Mouse (Mus musculus): ENCODE measurements around the gene Dscam. TPM values are rescaled to one million over a fixed set of nuclear protein-coding genes. Genes with fewer than 3 reads are reported as not detected.

The Dscam gene
- polyA plus RNA-seq, 1 experiment from 2014 or later, result 0.05 TPM

GRCm38 (mm10) chr16:96779021-96779420 is 391.5 kb downstream of the Dscam start:
- DNase-seq (ENCODE audit: low spot score), result no peak

DNA sequence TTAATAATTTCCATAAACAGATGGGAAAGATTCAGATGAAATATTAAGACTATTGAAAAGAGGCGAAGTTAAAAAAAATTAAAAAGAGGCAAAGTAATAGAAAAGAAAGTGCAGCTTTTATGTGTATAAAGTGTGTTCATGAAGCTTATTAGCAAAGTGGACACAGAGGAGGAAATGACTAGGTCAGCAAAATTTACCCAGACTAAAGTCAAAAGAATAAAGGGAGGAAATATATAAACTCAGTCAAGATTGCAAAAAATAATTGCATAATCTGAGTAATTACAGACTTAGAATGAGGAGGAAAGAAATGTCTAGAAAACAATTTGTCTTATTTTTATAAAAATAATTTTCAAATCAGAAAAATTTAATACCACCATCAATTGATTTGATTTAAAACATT is 396.3 kb downstream of the Dscam start:
- no peak for DNase-seq (ENCODE audit: low spot score)

DNA sequence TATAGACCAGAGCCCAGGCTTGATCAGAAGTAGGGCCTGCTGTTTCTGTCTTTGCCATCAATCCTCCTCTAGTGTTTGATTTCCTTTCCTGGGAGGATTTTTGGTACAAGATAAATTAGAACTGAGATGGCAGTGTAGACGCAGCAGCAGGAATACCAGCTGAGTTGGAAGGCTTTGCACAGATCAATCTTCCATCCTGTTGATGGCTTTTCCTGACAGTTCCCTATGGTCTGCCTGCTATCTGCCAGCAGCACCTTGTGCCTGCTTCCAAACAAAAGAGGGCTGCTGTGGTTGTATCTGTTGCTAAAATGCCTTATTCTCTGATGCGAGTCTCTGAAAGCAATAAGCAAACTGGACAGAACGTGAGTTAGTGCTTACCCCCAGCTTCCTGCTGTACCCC is 402.6 kb downstream of the Dscam start:
- DNase-seq (ENCODE audit: low spot score), result no peak

DNA sequence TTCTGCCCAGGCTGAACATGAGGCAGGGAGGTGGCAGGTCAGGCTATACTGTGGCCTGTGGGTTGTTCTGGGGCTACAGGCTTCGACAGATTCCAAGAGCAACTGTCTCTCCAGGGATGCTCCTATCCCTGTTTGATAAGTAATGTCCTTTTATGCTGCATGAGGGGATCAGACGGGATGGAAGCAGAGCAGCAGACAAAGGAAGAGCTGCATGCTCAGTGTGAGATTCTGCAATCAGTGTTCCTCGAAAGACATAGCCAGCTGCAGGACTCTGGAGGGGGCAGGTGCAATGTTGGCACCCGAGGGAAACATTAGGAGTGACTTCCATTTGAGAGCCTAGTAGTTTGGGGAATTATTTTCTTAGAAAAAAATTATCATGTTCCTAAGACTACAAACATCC is 403.0 kb downstream of the Dscam start:
- DNase-seq (ENCODE audit: low spot score), result no peak

DNA sequence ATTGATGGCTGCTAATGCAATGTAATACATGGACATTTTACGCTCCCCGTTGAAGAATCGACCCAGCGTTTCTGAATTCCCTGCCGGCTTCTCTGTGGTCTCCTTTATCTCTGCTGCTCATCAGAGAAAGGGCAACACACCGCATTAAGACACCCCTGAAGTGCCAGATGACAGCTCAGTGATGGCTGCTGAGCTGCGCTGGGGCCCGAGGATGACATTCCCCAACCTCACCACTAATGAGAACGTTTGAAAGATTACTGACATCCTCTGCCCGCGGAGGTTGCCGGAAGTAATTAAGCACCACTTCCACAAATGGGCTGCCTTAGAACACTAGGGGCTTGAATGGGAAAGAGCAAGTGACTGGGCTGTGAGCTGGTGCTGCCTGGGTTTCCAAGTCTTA is 409.3 kb downstream of the Dscam start:
- no peak for DNase-seq (ENCODE audit: low spot score)

DNA sequence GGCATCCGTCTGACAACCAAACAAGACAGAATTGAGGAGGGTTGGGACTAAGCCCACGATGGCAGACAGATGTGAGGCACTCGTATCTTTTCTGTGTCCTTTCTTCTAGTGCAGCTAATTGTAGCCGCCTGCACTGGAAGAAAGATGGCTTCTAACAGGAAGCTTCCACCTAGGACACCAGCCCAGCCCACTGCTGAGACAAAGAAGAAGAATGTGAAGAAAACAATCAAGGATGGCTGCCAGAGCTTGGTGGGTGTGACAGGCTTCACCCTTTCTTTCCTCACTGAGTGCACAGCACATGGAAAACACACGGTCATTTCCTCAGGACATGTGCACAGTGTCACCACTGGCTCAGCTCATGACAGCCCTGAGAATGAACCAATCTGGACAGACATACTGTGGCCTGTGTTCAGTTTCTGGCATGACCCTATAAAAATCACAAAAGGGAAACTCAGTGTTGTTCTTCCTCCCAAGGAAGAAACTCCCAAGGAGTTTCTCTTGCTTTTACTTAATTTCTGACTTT is 411.4 kb downstream of the Dscam start:
- DNase-seq (ENCODE audit: low spot score), result no peak

- no peak for DNase-seq (ENCODE audit: low spot score)
These were observed 412.2 kb downstream of the Dscam start for GRCm38 (mm10) chr16:96758381-96758780.

DNA sequence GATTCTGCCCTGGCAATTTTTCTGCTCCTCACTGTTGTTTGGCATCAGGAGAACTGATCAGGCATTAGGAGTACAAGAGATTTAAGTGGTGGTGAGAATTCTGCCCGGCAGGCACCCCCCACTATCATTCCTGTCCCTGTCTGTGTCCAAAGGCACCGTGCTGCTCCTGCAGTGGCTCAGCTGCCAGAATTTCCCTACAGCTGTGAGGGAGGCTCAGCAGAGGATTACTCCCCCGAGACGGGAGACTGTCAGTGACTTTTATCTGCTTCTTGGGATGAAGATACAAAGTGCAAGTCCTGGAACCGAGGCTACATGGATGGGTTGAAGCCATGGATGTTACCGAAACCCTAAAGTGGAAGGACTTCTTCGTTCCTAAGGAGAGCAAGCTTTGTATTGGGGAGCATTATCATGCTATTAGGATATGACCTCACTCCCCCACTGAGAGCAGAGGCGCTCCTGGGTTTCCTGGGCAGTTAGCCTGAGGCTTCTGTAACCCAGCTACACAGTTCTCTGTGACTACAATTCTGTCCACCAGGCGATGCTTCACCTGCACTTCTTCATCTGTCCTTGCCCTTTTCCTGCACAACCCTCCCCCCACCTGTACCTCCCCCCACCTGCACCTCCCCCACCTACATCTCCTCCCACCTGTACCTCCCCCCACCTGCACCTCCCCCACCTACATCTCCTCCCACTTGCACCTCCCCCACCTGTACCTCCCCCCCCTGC is 412.8 kb downstream of the Dscam start:
- DNase-seq (ENCODE audit: low spot score), result no peak

DNA sequence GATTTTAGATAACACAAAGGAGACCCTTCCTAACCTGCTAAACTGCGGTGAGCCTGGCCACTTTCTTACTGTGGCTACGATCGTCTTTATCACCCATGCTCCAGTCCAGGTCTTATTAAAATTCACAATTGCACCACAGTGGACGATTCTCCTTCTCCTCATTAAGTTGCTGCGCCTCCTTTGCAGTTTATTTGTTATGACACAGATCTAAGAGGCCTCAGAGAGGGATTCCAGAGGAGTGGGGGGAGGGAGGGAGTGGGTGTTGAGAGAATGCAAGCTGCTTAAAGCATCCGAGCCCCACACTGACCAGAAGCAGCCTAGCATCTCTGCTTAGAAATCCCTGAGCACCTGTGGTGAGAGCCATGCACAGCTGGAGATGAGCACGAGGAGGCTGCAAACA is 413.6 kb downstream of the Dscam start:
- DNase-seq (ENCODE audit: low spot score), result no peak

GRCm38 (mm10) chr16:96754971-96755504 is 415.5 kb downstream of the Dscam start:
- no peak for DNase-seq (ENCODE audit: low spot score)

DNA sequence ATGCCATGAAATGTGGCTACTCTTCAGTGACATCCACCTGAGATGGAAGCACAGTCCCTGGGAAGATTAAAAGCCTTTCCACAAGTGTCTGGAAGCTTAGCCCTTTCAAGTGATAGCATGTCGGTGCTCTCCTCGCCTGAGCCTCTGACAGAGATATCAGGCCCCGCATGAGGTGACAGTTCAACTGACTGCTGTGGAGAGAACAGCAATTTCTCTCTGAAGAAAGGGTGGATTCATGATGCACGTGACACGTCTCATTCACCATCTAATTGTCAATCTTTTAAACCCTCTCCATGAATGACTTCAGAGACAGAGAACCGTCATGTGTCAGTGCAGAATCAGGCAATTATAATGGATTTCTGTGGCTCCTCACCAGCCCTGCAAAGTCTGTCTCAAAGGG is 416.2 kb downstream of the Dscam start:
- no peak for DNase-seq (ENCODE audit: low spot score)

DNA sequence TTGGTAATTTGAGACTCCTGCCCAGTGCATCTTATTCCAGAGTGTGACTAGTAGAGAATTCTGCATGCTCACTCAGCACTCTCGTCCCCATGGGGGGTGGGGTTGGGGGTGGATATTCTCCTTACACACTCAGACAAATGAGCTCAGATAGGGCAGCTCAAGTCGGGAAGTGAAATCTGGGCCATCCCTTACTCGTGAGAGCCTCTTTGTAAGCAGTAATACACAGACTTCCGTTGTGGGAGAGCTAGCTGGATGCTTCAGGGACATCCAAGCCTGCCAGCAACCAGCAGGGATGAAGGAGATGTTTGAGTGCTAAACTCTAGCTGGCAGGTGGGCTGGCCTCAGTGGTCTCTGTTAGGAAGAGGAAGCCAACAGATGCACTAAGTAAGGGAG is 416.8 kb downstream of the Dscam start:
- DNase-seq (ENCODE audit: low spot score), result no peak

- no peak for DNase-seq (ENCODE audit: low spot score)
These were observed 417.3 kb downstream of the Dscam start for GRCm38 (mm10) chr16:96753164-96753780.

- DNase-seq (ENCODE audit: low spot score), result no peak
These were observed 427.9 kb downstream of the Dscam start for GRCm38 (mm10) chr16:96742475-96743255.

DNA sequence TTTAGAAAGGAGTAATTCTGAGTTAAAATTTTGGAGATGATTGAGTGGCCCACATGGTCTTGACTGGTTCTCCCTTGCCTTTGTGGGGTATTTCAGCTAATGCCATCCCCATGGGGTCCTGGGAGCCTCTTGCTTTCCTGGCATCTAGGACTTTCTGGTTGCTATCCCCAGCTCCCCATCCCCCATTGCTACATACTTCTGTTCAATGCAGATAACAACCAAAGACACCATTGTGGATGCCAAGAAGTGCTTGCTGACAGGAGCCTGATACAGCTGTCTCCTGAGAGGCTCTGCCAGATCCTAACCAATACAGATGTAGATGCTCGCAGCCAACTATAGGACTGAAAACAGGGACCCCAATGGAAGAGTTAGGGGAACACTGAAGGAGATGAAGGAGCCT is 429.2 kb downstream of the Dscam start:
- DNase-seq (ENCODE audit: low spot score), result no peak

GRCm38 (mm10) chr16:96740073-96741055 is 430.2 kb downstream of the Dscam start:
- DNase-seq (ENCODE audit: low spot score), result no peak

GRCm38 (mm10) chr16:96736501-96736900 is 434.1 kb downstream of the Dscam start:
- no peak for DNase-seq (ENCODE audit: low spot score)

DNA sequence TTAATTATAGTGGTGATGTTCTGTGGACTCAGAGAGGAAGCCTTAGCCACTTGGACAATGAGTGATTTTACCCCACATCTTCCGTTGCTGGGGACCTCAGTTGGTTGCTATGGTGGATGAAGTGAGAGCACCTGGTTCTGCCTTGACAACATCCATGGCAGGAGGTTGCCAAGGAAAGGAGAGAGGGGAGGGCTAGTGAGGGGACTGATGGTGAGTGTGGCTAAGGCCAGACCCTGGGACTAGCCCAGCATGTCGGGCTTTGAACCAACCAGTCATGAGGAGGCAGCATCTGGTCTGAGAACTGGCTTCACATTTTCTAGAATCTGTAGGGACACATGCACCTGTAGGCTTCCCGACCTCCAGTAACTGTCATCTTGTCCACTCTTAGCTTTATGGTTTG is 439.7 kb downstream of the Dscam start:
- no peak for DNase-seq (ENCODE audit: low spot score)

DNA sequence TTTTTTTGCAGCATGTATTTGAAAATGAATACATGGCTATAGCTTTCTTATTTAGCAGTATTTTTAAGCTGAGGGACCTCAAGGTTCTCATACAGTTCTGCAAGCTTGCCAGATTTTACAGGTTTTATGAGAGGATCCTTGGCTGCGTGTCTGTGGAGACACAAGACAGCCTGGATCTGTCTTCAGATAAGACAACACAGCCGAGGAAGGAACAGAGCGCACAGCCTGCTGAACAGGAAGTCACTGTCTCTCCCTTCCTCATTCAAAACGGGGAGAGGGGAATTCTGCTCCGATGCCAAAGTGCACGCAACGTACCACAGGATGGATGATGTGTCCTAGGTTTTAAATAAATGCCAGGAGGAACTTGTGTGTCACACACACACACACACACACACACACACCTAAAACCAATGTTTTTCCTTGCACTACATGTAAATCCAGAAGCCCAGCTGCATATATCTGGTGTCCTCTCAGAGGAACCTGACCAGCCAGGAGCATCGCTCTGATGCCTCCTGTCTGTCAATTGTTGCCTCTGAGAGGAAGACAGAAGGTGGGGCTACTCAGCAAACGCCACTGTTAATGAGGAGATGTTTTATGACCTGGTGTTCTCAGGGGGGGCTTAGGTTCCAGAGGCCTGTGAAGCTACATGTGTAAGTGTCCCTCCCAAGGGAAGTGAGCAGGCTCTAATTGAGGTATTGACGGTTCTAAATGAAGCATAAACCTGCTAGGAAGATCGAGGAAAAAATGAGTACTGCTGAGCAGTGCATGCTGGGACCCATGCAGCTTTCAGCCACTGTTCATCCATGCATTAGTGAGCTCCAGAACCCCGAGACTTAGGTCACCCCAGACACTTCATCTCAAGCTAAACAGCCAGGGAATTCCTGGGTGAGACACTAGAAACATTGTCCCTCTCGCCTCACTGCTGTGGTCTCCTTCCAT is 442.4 kb downstream of the Dscam start:
- no peak for DNase-seq (ENCODE audit: low spot score)
